Mouse (Mus musculus) heart, postnatal 25 days (tissue): ENCODE measurements around the gene Slco1a5. TPM values are rescaled to one million over a fixed set of nuclear protein-coding genes. Genes with fewer than 3 reads are reported as not detected.
"Not testable (repeated sequence)": the region's sequence is repeated elsewhere in the genome, so short reads cannot be mapped to it uniquely, and the experiment has no call there.

ENCODE experiments used
- DNase-seq: peaks from one replicate; pipeline ENCODE4 v3.0.0; 2022; ENCODE audit warnings: low spot score
- intact Hi-C: fragments of 180-260 bp; cut with DNase I; formaldehyde crosslinking; loops from one replicate; pipeline ENCODE4 v1.15.1; 2025
- total RNA-seq, 2 experiments: library from RNA; stranded (reverse); gene quantifications; 2 replicates each; pipeline ENCODE4 v1.2.3; 2021

Gene Slco1a5
- total RNA-seq, 2 experiments from 2014 or later = not detected

GRCm38 (mm10) chr6:142314285-142314684, 8.5 kb downstream of the Slco1a5 start:
- intact Hi-C loops = no loop called here
- DNase-seq = no peak

GRCm38 (mm10) chr6:142305076-142305475, 17.7 kb downstream of the Slco1a5 start:
- intact Hi-C loops = no loop called here
- no peak for DNase-seq

GRCm38 (mm10) chr6:142298098-142298497, 24.7 kb downstream of the Slco1a5 start, which contains the start of gene Iapp:
Iapp (plus strand) TSS chr6:142298423.
- no peak for DNase-seq
- intact Hi-C loops = no loop called here

- intact Hi-C loops = no loop called here
- DNase-seq = no peak
Observed at GRCm38 (mm10) chr6:142289413-142290118, 33.2 kb downstream of the Slco1a5 start.

- no peak for DNase-seq
- intact Hi-C loops = no loop called here
Observed at GRCm38 (mm10) chr6:142275721-142276442, 46.9 kb downstream of the Slco1a5 start.

- DNase-seq, intact Hi-C loops: not testable (repeated sequence)
Observed at GRCm38 (mm10) chr6:142250738-142251307, 72.0 kb downstream of the Slco1a5 start.

GRCm38 (mm10) chr6:142245065-142245464, 77.7 kb downstream of the Slco1a5 start:
- no peak for DNase-seq
- intact Hi-C loops = no loop called here

- intact Hi-C loops = no loop called here
- no peak for DNase-seq
Observed at GRCm38 (mm10) chr6:142239468-142239867, 83.3 kb downstream of the Slco1a5 start.

- DNase-seq = no peak
- intact Hi-C loops = no loop called here
Observed at GRCm38 (mm10) chr6:142220138-142220537, 102.6 kb downstream of the Slco1a5 start.

- no peak for DNase-seq
- intact Hi-C loops = no loop called here
Observed at GRCm38 (mm10) chr6:142211821-142212220, 111.0 kb downstream of the Slco1a5 start.

- DNase-seq = no peak
- intact Hi-C loops = no loop called here
Observed at GRCm38 (mm10) chr6:142209749-142210148, 113.0 kb downstream of the Slco1a5 start.

- DNase-seq = no peak
- intact Hi-C loops = no loop called here
Observed at GRCm38 (mm10) chr6:142208421-142208820, 114.4 kb downstream of the Slco1a5 start, which contains the start of gene Slco1a6. Slco1a6 (minus strand) TSS chr6:142208521.

- DNase-seq = no peak
- intact Hi-C loops = no loop called here
Observed at GRCm38 (mm10) chr6:142200524-142200923, 122.3 kb downstream of the Slco1a5 start.

- no peak for DNase-seq
- intact Hi-C loops = no loop called here
Observed at GRCm38 (mm10) chr6:142194245-142194644, 128.5 kb downstream of the Slco1a5 start.

- no peak for DNase-seq
- intact Hi-C loops = no loop called here
Observed at GRCm38 (mm10) chr6:142191962-142192361, 130.8 kb downstream of the Slco1a5 start.

GRCm38 (mm10) chr6:142187426-142187825, 135.4 kb downstream of the Slco1a5 start:
- DNase-seq = no peak
- intact Hi-C loops = no loop called here

- DNase-seq = no peak
- intact Hi-C loops = no loop called here
Observed at GRCm38 (mm10) chr6:142185868-142186415, 136.8 kb downstream of the Slco1a5 start.
